Mouse (Mus musculus) ES-Bruce4 (cell line): ENCODE data around the gene Slc1a6.
"Not testable (repeated sequence)": the region's sequence is repeated elsewhere in the genome, so short reads cannot be mapped to it uniquely, and the experiment has no call there.

Experiments
- CTCF ChIP-seq: IDR thresholded peaks from one replicate; pipeline ENCODE4 v1.8.1; 2011; ENCODE audit warnings: low read depth, low read length
- POLR2A ChIP-seq: IDR thresholded peaks from one replicate; pipeline ENCODE4 v1.8.1; 2011; ENCODE audit warnings: low read length; ENCODE audit not compliant: insufficient read depth

- TF ChIP-seq CTCF, POLR2A: not testable (repeated sequence)
Measured at GRCm38 (mm10) chr10:78840456-78840855, 60.2 kb downstream of the Slc1a6 start.
